Mouse (Mus musculus) neural tube, embryonic 14.5 days (tissue): Measurements from ENCODE around the gene Ctsq. TPM values are rescaled to one million over a fixed set of nuclear protein-coding genes. Genes with fewer than 3 reads are reported as not detected.
"Not testable (repeated sequence)": the region's sequence is repeated elsewhere in the genome, so short reads cannot be mapped to it uniquely, and the experiment has no call there.

Experiments
- ATAC-seq: fragments of 200-750 bp; cut with Nextera tagmentation; 2 replicates; pipeline ENCODE4 v1.8.0; 2017; ENCODE audit warnings: low read depth, mild to moderate bottlenecking, moderate TSS enrichment, moderate library complexity
- H3K27ac ChIP-seq: fragments of 300-500 bp; sonication (generic); 2 replicates; pipeline ENCODE4 v1.5.1; 2014; ENCODE audit warnings: low read depth, mild to moderate bottlenecking, control low read depth, low read length, moderate library complexity, mixed read lengths
- H3K27me3 ChIP-seq: fragments of 300-500 bp; sonication (generic); 2 replicates; pipeline ENCODE4 v1.6.1; 2014; ENCODE audit warnings: low read length; ENCODE audit not compliant: control insufficient read depth, insufficient read depth
- H3K36me3 ChIP-seq: fragments of 300-500 bp; sonication (generic); 2 replicates; pipeline ENCODE4 v1.6.1; 2014; ENCODE audit warnings: low read length, mixed read lengths; ENCODE audit not compliant: control insufficient read depth, insufficient read depth
- H3K4me1 ChIP-seq: fragments of 300-500 bp; sonication (generic); 2 replicates; pipeline ENCODE4 v1.6.1; 2014; ENCODE audit warnings: low read length; ENCODE audit not compliant: control insufficient read depth, insufficient read depth
- H3K4me2 ChIP-seq: fragments of 300-500 bp; sonication (generic); 2 replicates; pipeline ENCODE4 v1.6.1; 2014; ENCODE audit warnings: mild to moderate bottlenecking, low read depth, low read length, control low read depth
- H3K4me3 ChIP-seq: fragments of 300-500 bp; sonication (generic); 2 replicates; pipeline ENCODE4 v1.5.1; 2014; ENCODE audit warnings: low read depth, low read length, control low read depth, mixed read lengths
- H3K9ac ChIP-seq: fragments of 300-500 bp; sonication (generic); replicated peaks from 2 replicates; pipeline ENCODE4 v1.6.1; 2014; ENCODE audit warnings: low read depth, mild to moderate bottlenecking, control low read depth, low read length, mixed read lengths
- H3K9me3 ChIP-seq: fragments of 300-500 bp; sonication (generic); 2 replicates; pipeline ENCODE4 v1.6.1; 2016; ENCODE audit warnings: low read length; ENCODE audit not compliant: control insufficient read depth
- WGBS: fragments of 180-500 bp; shearing (Covaris S2); extraction: QIAGEN DNeasy Blood & Tissue Kit; methylation state at CpG from one replicate; pipeline ENCODE4 v1.1.7; 2014; 5-methylcytosine and 5-hydroxymethylcytosine counted together
- polyA plus RNA-seq: library from polyadenylated mRNA; unstranded; fragments of >200 nt; fragmentation: Nextera tagmentation; extraction: Ambion mirVana; gene quantifications from 2 replicates; pipeline ENCODE4 v1.2.1, GENCODE M21; 2014

Ctsq gene
- not detected in 2 replicates for polyA plus RNA-seq

DNA sequence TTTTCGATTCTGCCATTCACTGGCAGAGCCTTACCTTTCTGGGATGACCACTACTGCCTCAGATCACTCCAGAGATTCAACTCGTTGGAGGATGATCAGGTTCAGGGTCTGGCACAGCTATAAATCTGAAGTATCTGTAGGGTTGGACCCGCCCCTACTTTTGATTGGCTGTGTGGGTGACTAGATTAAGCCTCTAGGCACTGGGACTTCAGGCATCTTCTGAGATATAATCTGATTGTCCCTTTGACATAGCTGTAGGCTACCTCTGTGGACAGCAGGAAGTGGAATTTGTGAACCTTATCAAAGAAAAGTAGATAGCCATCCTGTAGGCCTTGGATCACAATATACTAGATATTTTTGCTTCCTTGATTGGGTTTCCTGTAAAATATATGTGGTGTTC is at the start of gene Ctsq:
Ctsq (minus strand) TSS at position 101 of the 400 bp plus-strand sequence.
- Histone ChIP-seq H3K27ac (no peak within 1 kb of the TSS), H3K36me3 (no peaks in the 10 kb centered on the region), H3K9ac (no peak within 1 kb of the TSS), H3K4me1 (no peaks in the 10 kb centered on the region), H3K4me2 (no peak within 1 kb of the TSS), H3K4me3 (no peak within 1 kb of the TSS), H3K27me3 (no peaks in the 10 kb centered on the region), H3K9me3 (peaks cover 2% of the 10 kb centered on the region; the same call in 1 of the 2 replicates)
- WGBS, result 61% methylated on average over 3 of the region's 3 CpGs
- ATAC-seq, result no peak

DNA sequence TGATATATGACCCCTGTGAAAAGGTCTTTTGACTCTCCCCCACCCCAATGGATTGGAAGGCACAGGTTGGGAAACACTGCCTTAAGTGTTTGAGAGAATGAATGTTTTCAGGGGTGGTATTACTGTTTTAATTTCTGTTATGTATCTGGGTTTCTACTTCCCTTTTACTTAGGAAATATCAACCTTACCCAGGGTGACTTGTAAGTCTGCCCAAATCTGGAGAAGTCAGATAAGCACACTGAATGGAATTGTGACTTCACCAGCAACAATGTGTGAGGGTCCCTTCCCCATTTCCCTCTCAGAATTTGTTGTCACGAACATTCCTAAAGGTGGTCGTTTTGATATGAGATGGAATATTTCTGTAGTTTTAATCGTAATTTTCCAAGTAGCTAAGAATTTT is 17.6 kb downstream of the Ctsq start:
- Histone ChIP-seq H3K9me3 (no peaks in the 10 kb centered on the region), H3K4me2 (no peak overlapping the region), H3K9ac (no peak overlapping the region), H3K4me1 (no peaks in the 10 kb centered on the region), H3K36me3 (no peaks in the 10 kb centered on the region), H3K27me3 (no peaks in the 10 kb centered on the region), H3K4me3 (no peak overlapping the region), H3K27ac (no peak overlapping the region)
- WGBS, result 84% methylated on average over 3 of the region's 3 CpGs
- ATAC-seq, result no peak

DNA sequence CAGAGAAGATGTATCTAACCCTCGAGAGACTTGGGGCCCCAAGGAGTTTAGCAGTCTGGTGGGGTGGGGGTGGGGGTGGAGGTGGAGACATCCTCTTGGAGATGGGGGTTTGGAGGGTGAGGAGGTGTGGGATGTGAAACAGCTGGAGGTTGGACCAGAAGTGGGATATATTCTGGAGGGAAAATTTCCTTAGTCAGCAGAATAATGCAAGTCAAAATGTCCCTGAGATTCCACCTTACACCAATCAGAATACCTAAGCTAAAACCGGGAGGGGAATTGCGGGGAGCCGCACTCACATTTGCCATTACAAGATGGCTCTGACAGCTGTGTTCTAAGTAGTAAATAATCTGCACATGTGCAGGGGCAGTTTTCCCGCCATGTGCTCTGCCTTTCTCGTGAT is 18.6 kb downstream of the Ctsq start:
- no peak overlapping the region for H3K4me2 ChIP-seq
- no peaks in the 10 kb centered on the region for H3K36me3 ChIP-seq
- H3K4me1 ChIP-seq, result no peaks in the 10 kb centered on the region
- H3K27ac ChIP-seq, result no peak overlapping the region
- no peak overlapping the region for H3K9ac ChIP-seq
- 88% methylated on average over 4 of the region's 6 CpGs for WGBS
- ATAC-seq, result no peak
- no peaks in the 10 kb centered on the region for H3K27me3 ChIP-seq
- no peaks in the 10 kb centered on the region for H3K9me3 ChIP-seq
- H3K4me3 ChIP-seq, result no peak overlapping the region

DNA sequence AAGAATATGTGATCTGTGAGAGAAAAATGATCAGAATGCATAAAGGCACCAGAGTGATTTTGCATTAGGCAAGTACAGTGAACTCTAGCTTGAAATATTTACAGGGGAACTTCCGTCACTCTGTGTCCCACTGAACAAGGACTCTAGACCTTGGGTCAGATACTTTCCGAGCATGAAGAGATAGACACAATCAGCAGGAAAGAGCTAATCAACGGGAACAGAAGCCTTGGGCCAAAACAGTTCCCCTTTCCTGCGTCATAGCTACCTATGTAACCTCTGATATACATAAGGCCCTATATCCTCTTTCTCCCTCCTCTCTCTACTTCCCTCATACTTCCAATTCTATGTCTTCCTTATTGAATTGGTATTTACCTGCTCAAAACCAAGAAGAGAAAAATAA is 30.3 kb downstream of the Ctsq start:
- H3K27me3 ChIP-seq, result no peaks in the 10 kb centered on the region
- no peak overlapping the region for H3K27ac ChIP-seq
- no peak for ATAC-seq
- no peaks in the 10 kb centered on the region for H3K36me3 ChIP-seq
- 0 out of 2 replicates have a peak, but pooled peaks cover 6% of the 10 kb centered on the region for H3K9me3 ChIP-seq
- 81% methylated on average over 4 of the region's 4 CpGs for WGBS
- no peak overlapping the region for H3K9ac ChIP-seq
- H3K4me2 ChIP-seq, result no peak overlapping the region
- H3K4me3 ChIP-seq, result no peak overlapping the region
- no peaks in the 10 kb centered on the region for H3K4me1 ChIP-seq

DNA sequence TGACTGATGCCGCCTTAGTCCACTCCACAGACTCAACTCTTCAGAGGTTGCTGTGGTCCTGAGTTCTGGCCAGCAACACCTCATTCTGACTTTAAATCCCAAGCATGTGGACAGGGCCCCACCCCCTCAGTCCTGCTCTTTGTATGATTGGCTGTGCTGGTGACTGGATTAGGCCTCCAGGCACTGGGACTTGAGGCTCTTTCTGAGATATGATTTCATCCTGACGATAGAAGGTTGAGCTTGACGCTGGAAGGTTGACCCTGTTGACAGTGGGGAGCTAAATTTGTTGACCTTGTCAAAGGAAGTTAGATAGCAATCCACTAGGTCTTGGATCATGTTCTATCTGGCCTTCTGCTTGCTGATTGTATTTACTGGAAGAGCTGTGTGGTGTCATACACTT is 34.6 kb downstream of the Ctsq start, which contains the start of gene Ctsj:
Ctsj (minus strand) TSS at position 101 of the 400 bp plus-strand sequence.
- H3K4me2 ChIP-seq, result no peak within 1 kb of the TSS
- H3K4me3 ChIP-seq, result no peak within 1 kb of the TSS
- no peak for ATAC-seq
- no peak within 1 kb of the TSS for H3K9ac ChIP-seq
- 85% methylated on average over 3 of the region's 3 CpGs for WGBS
- no peak within 1 kb of the TSS for H3K27ac ChIP-seq
- 0 out of 2 replicates have a peak, but pooled peaks cover 10% of the 10 kb centered on the region for H3K9me3 ChIP-seq
- H3K36me3 ChIP-seq, result no peaks in the 10 kb centered on the region
- H3K4me1 ChIP-seq, result no peaks in the 10 kb centered on the region
- no peaks in the 10 kb centered on the region for H3K27me3 ChIP-seq

DNA sequence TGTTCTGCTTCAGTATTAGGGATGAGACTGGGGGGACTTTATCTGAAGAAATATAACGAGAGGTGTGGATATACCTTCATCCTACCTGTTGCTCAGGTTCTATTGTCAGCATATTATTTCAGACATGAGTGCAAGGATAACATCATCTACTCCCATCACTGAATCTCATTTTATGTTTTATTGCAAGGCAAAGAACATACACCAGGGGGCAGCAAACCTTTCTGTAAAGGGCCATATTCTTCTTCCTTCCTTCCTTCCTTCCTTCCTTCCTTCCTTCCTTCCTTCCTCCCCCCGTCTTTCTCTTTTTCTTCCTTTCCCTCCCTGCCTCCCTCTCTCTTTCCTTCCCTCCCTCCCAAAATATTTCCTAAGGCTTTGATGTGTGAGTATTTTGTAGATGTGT is 42.8 kb downstream of the Ctsq start:
- H3K4me1 ChIP-seq, result no peaks in the 10 kb centered on the region
- 72% methylated on average over 2 of the region's 2 CpGs for WGBS
- H3K4me3 ChIP-seq, result no peak overlapping the region
- ATAC-seq, result no peak
- H3K36me3 ChIP-seq, result no peaks in the 10 kb centered on the region
- H3K4me2 ChIP-seq, result no peak overlapping the region
- H3K9me3 ChIP-seq, result peaks cover 8% of the 10 kb centered on the region
- H3K9ac ChIP-seq, result no peak overlapping the region
- H3K27me3 ChIP-seq, result no peaks in the 10 kb centered on the region
- H3K27ac ChIP-seq, result no peak overlapping the region

DNA sequence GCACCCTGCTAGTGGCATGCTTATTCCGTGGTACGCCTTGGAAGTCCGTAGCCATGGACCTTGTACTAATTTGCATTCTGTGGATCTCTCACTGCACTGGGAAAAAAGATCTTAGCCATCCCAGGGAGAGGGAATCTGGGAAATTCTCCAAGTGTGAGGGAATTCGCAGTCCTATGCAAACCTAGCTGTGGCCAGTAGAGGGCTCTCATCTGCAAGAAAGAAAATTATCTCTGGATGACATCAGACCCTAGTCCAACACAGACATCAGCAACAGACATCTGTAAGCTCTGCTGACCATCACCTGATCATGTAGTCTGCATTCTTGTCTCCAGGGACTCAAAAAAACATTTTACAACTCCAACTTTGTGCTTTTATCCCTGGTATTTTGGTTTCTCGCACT is 53.5 kb downstream of the Ctsq start:
- H3K4me3 ChIP-seq, H3K27ac ChIP-seq, H3K9ac ChIP-seq, H3K4me1 ChIP-seq, H3K9me3 ChIP-seq, H3K27me3 ChIP-seq, H3K36me3 ChIP-seq, H3K4me2 ChIP-seq, ATAC-seq: not testable (repeated sequence)
- WGBS, result 74% methylated on average over 4 of the region's 5 CpGs

Other genes with a start within 250 kb of the Ctsq start
- not detected in 2 replicates for gene Ctsll3, start 237.8 kb downstream of the Ctsq start, polyA plus RNA-seq
- not detected in 2 replicates for gene 4930486L24Rik, start 176.2 kb downstream of the Ctsq start, polyA plus RNA-seq
- gene Gm49392, start 143.7 kb downstream of the Ctsq start, polyA plus RNA-seq, result not detected in 2 replicates
- 0.36 and 1.6 TPM in 2 replicates for gene Ctla2b, start 143.2 kb downstream of the Ctsq start, polyA plus RNA-seq
- not detected in 2 replicates for gene Tpbpb, start 135.8 kb downstream of the Ctsq start, polyA plus RNA-seq
- not detected in 2 replicates for gene Gm49393, start 105.0 kb downstream of the Ctsq start, polyA plus RNA-seq
- gene Gm49391, start 104.1 kb downstream of the Ctsq start, polyA plus RNA-seq, result 0.31 and 2.1 TPM in 2 replicates
- 11.6 and 15.6 TPM in 2 replicates for gene Ctla2a, start 104.0 kb downstream of the Ctsq start, polyA plus RNA-seq
- not detected in 2 replicates for gene Tpbpa, start 98.6 kb downstream of the Ctsq start, polyA plus RNA-seq
- gene Ctsj, start 34.7 kb downstream of the Ctsq start, polyA plus RNA-seq, result not detected in 2 replicates
- not detected in 2 replicates for gene Ctsr, start 123.6 kb upstream of the Ctsq start, polyA plus RNA-seq
- not detected in 2 replicates for gene Cts6, start 162.8 kb upstream of the Ctsq start, polyA plus RNA-seq
- not detected in 2 replicates for gene Cts8, start 214.7 kb upstream of the Ctsq start, polyA plus RNA-seq
- gene Gm49398, start 248.2 kb upstream of the Ctsq start, polyA plus RNA-seq, result not detected in 2 replicates